Mouse (Mus musculus): ENCODE results near the gene Zfhx2. TPM values are rescaled to one million over a fixed set of nuclear protein-coding genes. Genes with fewer than 3 reads are reported as not detected.

The Zfhx2 gene
- total and polyA plus RNA-seq, 2 experiments = 1.5 to 1.7 TPM

DNA sequence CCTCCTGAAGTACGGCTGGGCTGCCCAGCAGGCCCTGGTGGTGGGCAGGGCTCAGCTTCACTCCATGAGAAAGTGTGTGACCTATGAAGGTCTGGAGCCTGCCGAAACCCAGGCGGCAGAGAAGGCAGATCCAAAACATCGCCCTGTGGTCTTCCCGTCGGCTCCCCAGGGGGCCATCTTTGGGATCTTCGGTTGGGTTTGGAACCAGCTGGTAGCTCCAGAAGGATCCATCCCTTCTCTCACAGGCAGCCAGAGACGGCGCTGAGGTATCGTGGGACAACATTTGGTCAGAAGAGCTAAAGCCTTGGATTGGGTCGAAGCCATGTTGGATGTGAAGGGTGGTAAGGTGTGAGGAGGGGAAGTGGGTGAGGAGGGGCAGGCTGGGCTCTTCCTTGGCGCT lies 17.7 kb downstream of the Zfhx2 start:
- Histone ChIP-seq H3K27me3 (ENCODE audit: control insufficient read depth, insufficient read depth, low read length) (no peaks in the 10 kb centered on the region), H3K79me2 (ENCODE audit: control insufficient read depth, insufficient read depth, low read length) (no peaks in the 10 kb centered on the region), H3K4me3 (ENCODE audit: insufficient read depth, low read depth, low read length) (no peak overlapping the region), H3K4me1 (ENCODE audit: control insufficient read depth, insufficient read depth, low read length) (no peaks in the 10 kb centered on the region), H3K27ac (replicated peaks; ENCODE audit: insufficient read depth, low read depth, low read length) (no peak overlapping the region), H3K9ac (ENCODE audit: low read depth, low read length) (no peak overlapping the region), H3K36me3 (ENCODE audit: control insufficient read depth, insufficient read depth, low read length) (0 out of 2 replicates have a peak, but pooled peaks cover 2% of the 10 kb centered on the region)
- TF ChIP-seq POLR2A (IDR thresholded peaks at IDR 0.05; ENCODE audit: extremely low read depth, insufficient read depth, low read length) (no peak), CTCF (IDR thresholded peaks at IDR 0.05; ENCODE audit: low read depth, low read length) (no peak)
- no peak for DNase-seq (ENCODE audit: extremely low read depth, low read depth, low spot score)
- WGBS = 97% methylated on average over 12 of the region's 12 CpGs

- H3K27ac ChIP-seq (replicated peaks; ENCODE audit: insufficient read depth, low read depth, low read length) = no peak overlapping the region
- TF ChIP-seq POLR2A (IDR thresholded peaks at IDR 0.05; ENCODE audit: extremely low read depth, insufficient read depth, low read length) (no peak), CTCF (IDR thresholded peaks at IDR 0.05; ENCODE audit: low read depth, low read length) (no peak)
- WGBS = 78% methylated on average over 19 of the region's 19 CpGs
- no peaks in the 10 kb centered on the region for H3K4me1 ChIP-seq (ENCODE audit: control insufficient read depth, insufficient read depth, low read length)
- no peak overlapping the region for H3K9ac ChIP-seq (ENCODE audit: low read depth, low read length)
- peaks cover 5% of the 10 kb centered on the region; the same call in 1 of the 2 replicates for H3K36me3 ChIP-seq (ENCODE audit: control insufficient read depth, insufficient read depth, low read length)
- H3K27me3 ChIP-seq (ENCODE audit: control insufficient read depth, insufficient read depth, low read length) = no peaks in the 10 kb centered on the region
- H3K79me2 ChIP-seq (ENCODE audit: control insufficient read depth, insufficient read depth, low read length) = no peaks in the 10 kb centered on the region
- no peak overlapping the region for H3K4me3 ChIP-seq (ENCODE audit: insufficient read depth, low read depth, low read length)
- no peak for DNase-seq (ENCODE audit: extremely low read depth, low read depth, low spot score)
These were observed 20.4 kb downstream of the Zfhx2 start for GRCm38 (mm10) chr14:55071756-55072155.

- Histone ChIP-seq H3K27ac (replicated peaks; ENCODE audit: insufficient read depth, low read depth, low read length) (no peak overlapping the region), H3K79me2 (ENCODE audit: control insufficient read depth, insufficient read depth, low read length) (no peaks in the 10 kb centered on the region), H3K27me3 (ENCODE audit: control insufficient read depth, insufficient read depth, low read length) (no peaks in the 10 kb centered on the region), H3K36me3 (ENCODE audit: control insufficient read depth, insufficient read depth, low read length) (peaks cover 5% of the 10 kb centered on the region; the same call in 1 of the 2 replicates), H3K4me1 (ENCODE audit: control insufficient read depth, insufficient read depth, low read length) (no peaks in the 10 kb centered on the region), H3K4me3 (ENCODE audit: insufficient read depth, low read depth, low read length) (no peak overlapping the region), H3K9ac (ENCODE audit: low read depth, low read length) (no peak overlapping the region)
- DNase-seq (ENCODE audit: extremely low read depth, low read depth, low spot score) = no peak
- 95% methylated on average over 8 of the region's 8 CpGs for WGBS
- TF ChIP-seq CTCF (IDR thresholded peaks at IDR 0.05; ENCODE audit: low read depth, low read length) (no peak), POLR2A (IDR thresholded peaks at IDR 0.05; ENCODE audit: extremely low read depth, insufficient read depth, low read length) (no peak)
These were observed 26.1 kb downstream of the Zfhx2 start for GRCm38 (mm10) chr14:55066042-55066441.

GRCm38 (mm10) chr14:55065391-55065790 lies 26.7 kb downstream of the Zfhx2 start:
- Histone ChIP-seq H3K27ac (replicated peaks; ENCODE audit: insufficient read depth, low read depth, low read length) (no peak overlapping the region), H3K79me2 (ENCODE audit: control insufficient read depth, insufficient read depth, low read length) (no peaks in the 10 kb centered on the region), H3K4me1 (ENCODE audit: control insufficient read depth, insufficient read depth, low read length) (no peaks in the 10 kb centered on the region), H3K4me3 (ENCODE audit: insufficient read depth, low read depth, low read length) (no peak overlapping the region), H3K27me3 (ENCODE audit: control insufficient read depth, insufficient read depth, low read length) (no peaks in the 10 kb centered on the region), H3K9ac (ENCODE audit: low read depth, low read length) (no peak overlapping the region), H3K36me3 (ENCODE audit: control insufficient read depth, insufficient read depth, low read length) (peaks cover 5% of the 10 kb centered on the region; the same call in 1 of the 2 replicates)
- no peak for DNase-seq (ENCODE audit: extremely low read depth, low read depth, low spot score)
- 91% methylated on average over 13 of the region's 13 CpGs for WGBS
- TF ChIP-seq POLR2A (IDR thresholded peaks at IDR 0.05; ENCODE audit: extremely low read depth, insufficient read depth, low read length) (no peak), CTCF (IDR thresholded peaks at IDR 0.05; ENCODE audit: low read depth, low read length) (no peak)

DNA sequence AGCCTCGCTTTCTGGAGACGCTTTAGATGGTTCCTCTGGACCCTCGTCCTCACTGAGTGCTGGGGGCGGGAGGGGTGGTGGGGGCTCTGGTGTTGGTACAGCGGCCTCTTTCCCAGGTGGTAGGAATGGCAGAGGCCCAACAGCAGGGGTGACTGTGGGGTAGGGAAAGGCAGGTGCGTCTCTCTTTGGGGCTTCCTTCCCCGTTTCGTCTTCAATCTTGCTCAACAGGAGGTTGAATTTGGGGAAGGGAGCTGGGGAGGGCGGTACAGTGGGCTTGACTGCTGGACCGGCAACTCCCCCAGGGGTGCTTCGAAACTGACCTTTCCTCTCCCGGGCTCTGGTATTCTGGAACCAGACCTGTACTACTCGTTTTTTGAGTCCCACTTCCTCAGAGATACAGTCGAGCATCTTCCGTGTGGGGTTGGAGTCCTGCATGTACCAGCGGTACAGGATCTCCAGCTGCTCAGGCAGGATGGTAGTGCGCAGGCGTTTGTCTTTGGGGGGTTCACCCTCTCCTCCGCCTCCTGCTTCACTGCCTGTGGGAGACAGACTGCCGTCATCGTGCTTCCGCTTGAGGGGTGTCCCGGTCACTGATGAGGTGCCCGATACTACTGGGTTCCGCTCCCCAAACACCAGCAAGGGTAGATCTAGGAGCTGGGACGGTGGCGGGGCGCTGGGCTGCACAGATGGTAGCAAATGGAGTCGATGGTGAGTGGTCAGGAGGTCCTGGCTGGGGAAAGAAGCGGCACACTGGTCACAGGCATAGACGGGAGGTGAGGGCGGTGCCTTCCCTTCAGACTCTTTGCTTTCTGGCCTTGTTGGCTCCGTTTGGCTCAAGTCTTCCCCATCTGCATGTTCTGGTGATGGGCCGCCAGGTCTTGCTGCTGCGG lies 27.4 kb downstream of the Zfhx2 start:
- H3K79me2 ChIP-seq (ENCODE audit: control insufficient read depth, insufficient read depth, low read length) = no peaks in the 10 kb centered on the region
- H3K9ac ChIP-seq (ENCODE audit: low read depth, low read length) = no peak overlapping the region
- TF ChIP-seq POLR2A (IDR thresholded peaks at IDR 0.05; ENCODE audit: extremely low read depth, insufficient read depth, low read length) (no peak), CTCF (IDR thresholded peaks at IDR 0.05; ENCODE audit: low read depth, low read length) (no peak)
- H3K36me3 ChIP-seq (ENCODE audit: control insufficient read depth, insufficient read depth, low read length) = peaks cover 3% of the 10 kb centered on the region; the same call in 1 of the 2 replicates
- H3K4me3 ChIP-seq (ENCODE audit: insufficient read depth, low read depth, low read length) = no peak overlapping the region
- no peak for DNase-seq (ENCODE audit: extremely low read depth, low read depth, low spot score)
- 87% methylated on average over 35 of the region's 35 CpGs for whole genome bisulfite sequencing
- H3K27me3 ChIP-seq (ENCODE audit: control insufficient read depth, insufficient read depth, low read length) = no peaks in the 10 kb centered on the region
- H3K4me1 ChIP-seq (ENCODE audit: control insufficient read depth, insufficient read depth, low read length) = no peaks in the 10 kb centered on the region
- no peak overlapping the region for H3K27ac ChIP-seq (replicated peaks; ENCODE audit: insufficient read depth, low read depth, low read length)
